Mouse (Mus musculus) right cerebral cortex, postnatal 4 days (tissue): Measurements from ENCODE around the gene A030014E15Rik.
"Not testable (repeated sequence)": the region's sequence is repeated elsewhere in the genome, so short reads cannot be mapped to it uniquely, and the experiment has no call there.

Experiments
- DNase-seq: peaks from one replicate; pipeline ENCODE4 v3.0.0-alpha.2; 2022

Gene A030014E15Rik

GRCm38 (mm10) chr1:82924650-82925049 lies at the start of gene A030014E15Rik:
Gene A030014E15Rik (plus strand): TSS chr1:82924917.
- DNase-seq, result no peak

- no peak for DNase-seq
Measured at GRCm38 (mm10) chr1:82879172-82879571, 45.5 kb upstream of the A030014E15Rik start.

- DNase-seq, result no peak
Measured at GRCm38 (mm10) chr1:82880196-82880595, 44.5 kb upstream of the A030014E15Rik start.

GRCm38 (mm10) chr1:82893269-82893668 lies 31.4 kb upstream of the A030014E15Rik start:
- no peak for DNase-seq

- no peak for DNase-seq
Measured at GRCm38 (mm10) chr1:82900567-82900966, 24.1 kb upstream of the A030014E15Rik start.

GRCm38 (mm10) chr1:82901201-82901600 lies 23.5 kb upstream of the A030014E15Rik start:
- DNase-seq, result no peak

- DNase-seq, result no peak
Measured at GRCm38 (mm10) chr1:82905886-82906285, 18.8 kb upstream of the A030014E15Rik start.

GRCm38 (mm10) chr1:82913025-82913424 lies 11.7 kb upstream of the A030014E15Rik start, which contains the start of gene A030005L19Rik:
Gene A030005L19Rik (plus strand): TSS chr1:82913325.
- no peak for DNase-seq

- DNase-seq, result not testable (repeated sequence)
Measured at GRCm38 (mm10) chr1:82913434-82913833, 11.3 kb upstream of the A030014E15Rik start.

- not testable (repeated sequence) for DNase-seq
Measured at GRCm38 (mm10) chr1:82930558-82930957, 5.8 kb downstream of the A030014E15Rik start.

GRCm38 (mm10) chr1:82931326-82931725 lies 6.6 kb downstream of the A030014E15Rik start, which contains the start of gene Gm6217:
Gene Gm6217 (minus strand): TSS chr1:82931399.
- not testable (repeated sequence) for DNase-seq

GRCm38 (mm10) chr1:82938666-82939065 lies 13.9 kb downstream of the A030014E15Rik start:
- no peak for DNase-seq

- DNase-seq, result not testable (repeated sequence)
Measured at GRCm38 (mm10) chr1:82942505-82942904, 17.8 kb downstream of the A030014E15Rik start.

- not testable (repeated sequence) for DNase-seq
Measured at GRCm38 (mm10) chr1:82943295-82943694, 18.6 kb downstream of the A030014E15Rik start, which contains the start of gene A030003K21Rik. Gene A030003K21Rik (minus strand): TSS chr1:82943388.

GRCm38 (mm10) chr1:82946029-82946428 lies 21.3 kb downstream of the A030014E15Rik start:
- not testable (repeated sequence) for DNase-seq

- no peak for DNase-seq
Measured at GRCm38 (mm10) chr1:82948601-82949000, 23.9 kb downstream of the A030014E15Rik start.

- not testable (repeated sequence) for DNase-seq
Measured at GRCm38 (mm10) chr1:82955913-82956312, 31.2 kb downstream of the A030014E15Rik start, which contains the start of gene Gm7544. Gene Gm7544 (minus strand): TSS chr1:82956013.

- DNase-seq, result no peak
Measured at GRCm38 (mm10) chr1:82959870-82960385, 35.2 kb downstream of the A030014E15Rik start, which contains the start of gene Gm47955. Gene Gm47955 (plus strand): TSS chr1:82960286.

- DNase-seq, result no peak
Measured at GRCm38 (mm10) chr1:82966413-82966812, 41.7 kb downstream of the A030014E15Rik start.

- DNase-seq, result no peak
Measured at GRCm38 (mm10) chr1:82972046-82972445, 47.3 kb downstream of the A030014E15Rik start.

- DNase-seq, result no peak
Measured at GRCm38 (mm10) chr1:82973244-82973643, 48.5 kb downstream of the A030014E15Rik start.

- no peak for DNase-seq
Measured at GRCm38 (mm10) chr1:82973901-82974300, 49.2 kb downstream of the A030014E15Rik start.

GRCm38 (mm10) chr1:82974342-82974741 lies 49.6 kb downstream of the A030014E15Rik start:
- no peak for DNase-seq
